Mouse (Mus musculus) heart, postnatal 14 days (tissue): Measurements from ENCODE around the gene Ncf4. TPM values are rescaled to one million over a fixed set of nuclear protein-coding genes. Genes with fewer than 3 reads are reported as not detected.
"Not testable (repeated sequence)": the region's sequence is repeated elsewhere in the genome, so short reads cannot be mapped to it uniquely, and the experiment has no call there.

Experiments
- DNase-seq, 2 experiments: peaks; one replicate each; pipeline ENCODE4 v3.0.0; 2021 to 2022
- intact Hi-C: fragments of 180-260 bp; cut with DNase I; formaldehyde crosslinking; loops from one replicate; pipeline ENCODE4 v1.15.1; 2025
- total RNA-seq, 2 experiments: library from RNA; stranded (reverse); gene quantifications; 2 replicates each; pipeline ENCODE4 v1.2.3; 2021

Ncf4 gene
- total RNA-seq, 2 experiments from 2014 or later, result 2.5 to 2.9 TPM

DNA sequence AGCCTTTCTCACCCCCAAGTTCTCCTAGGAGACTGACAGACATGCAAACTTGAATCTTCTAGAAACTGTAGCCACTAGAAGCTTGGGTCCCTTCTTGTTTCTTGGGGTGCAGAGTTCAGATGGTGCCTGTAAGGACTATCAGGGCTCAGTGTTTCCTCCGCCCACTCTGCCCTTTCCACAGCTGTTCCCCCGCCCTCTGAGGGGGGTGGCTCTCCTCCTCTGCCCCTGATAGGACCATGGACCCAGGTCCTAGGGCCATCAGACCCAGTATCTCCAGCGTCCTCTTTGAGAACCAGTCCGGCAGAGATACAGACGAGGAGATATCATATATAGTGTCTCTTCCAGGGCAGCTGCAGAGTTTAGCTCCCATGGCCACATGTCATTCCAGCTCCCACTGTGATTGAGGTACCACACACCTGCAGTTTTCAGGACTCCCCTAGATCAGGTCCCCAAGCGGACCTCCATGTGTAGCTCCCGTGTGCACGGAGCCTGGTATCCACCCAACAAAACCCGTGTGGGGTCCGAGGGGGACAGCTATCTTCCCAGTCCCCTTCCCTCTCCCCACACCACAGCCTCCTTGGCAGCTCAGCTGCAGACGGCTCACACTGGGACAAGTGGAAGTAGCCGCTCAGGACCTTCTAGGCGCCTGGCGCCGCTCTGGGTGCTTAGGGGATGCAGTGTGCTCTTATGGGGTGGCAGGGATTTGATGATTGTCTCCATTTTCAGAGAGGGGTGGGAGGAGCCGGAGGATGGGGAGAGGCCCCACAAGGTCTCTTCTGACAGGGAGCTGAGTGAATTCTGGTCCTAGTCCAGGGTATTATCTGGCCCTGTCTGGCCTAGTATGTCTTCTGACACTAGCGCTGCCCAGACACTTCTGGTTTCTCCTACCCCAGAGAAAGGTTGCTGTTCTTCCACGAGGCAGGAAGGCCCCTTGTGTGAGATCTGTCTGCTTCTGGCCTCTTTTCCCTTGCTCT is 1.8 kb downstream of the Ncf4 start:
- no peak for DNase-seq
- intact Hi-C loops, result no loop called here

DNA sequence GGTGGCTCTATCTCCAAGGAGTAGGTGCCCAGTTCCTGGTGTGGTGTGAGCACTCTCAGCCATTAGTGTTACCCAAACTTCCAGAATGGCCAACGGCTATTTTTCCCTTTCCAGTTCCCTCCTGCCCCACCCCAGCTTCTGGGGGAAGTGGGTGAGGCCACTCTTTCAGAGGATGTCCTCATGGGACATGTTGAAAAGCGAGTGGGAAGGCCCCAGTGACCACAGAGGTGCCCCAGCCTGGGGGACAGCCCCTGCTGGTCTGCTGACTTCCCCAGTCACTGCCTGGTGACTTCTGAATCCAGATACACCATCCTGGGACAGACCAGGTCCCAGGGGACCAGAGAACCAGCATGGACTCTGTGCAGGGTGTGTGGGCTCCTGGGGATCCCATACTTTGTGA is 3.1 kb downstream of the Ncf4 start:
- DNase-seq, result no peak
- intact Hi-C loops, result no loop called here

DNA sequence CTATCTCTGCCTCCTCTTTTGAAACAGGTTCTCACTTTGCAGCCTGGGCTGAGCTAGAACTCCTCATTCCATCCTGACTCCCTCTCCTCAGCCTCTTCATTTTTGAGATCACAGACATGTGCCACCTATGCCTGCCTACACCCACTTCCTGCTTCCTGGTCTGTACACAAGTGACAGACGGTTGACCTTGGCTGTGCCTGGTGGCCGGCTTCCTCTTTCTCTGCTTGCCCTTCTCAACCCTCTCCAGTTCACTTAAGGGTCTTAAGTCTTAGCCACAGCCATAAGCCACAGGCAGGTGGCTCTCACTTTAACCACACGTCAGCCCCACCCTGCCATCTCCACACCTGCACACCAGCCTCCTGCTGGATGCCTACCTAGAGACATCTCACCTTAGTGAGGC is 3.8 kb downstream of the Ncf4 start:
- intact Hi-C loops, result no loop called here
- no peak for DNase-seq

DNA sequence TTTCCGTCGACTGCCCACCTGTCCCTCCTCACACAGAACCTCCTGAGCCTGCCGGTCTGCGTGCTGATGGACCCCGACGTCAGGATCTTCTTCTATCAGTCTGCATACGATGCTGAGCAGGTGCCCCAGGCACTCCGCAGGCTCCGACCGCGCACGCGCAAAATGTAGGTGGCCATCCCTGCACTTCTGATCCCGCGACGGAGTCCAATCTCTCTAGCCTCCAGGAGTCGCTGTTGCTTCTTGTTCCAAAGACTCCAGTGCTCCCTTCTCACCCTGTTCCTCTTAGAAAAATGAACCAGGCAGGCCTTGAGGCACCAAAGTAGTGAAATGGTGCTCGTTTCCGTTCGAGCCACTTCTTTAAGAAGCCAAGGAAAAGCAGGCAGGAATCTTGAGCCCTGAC is 10.2 kb downstream of the Ncf4 start:
- peak; percentile 47 to 65 for DNase-seq
- intact Hi-C loops, result loop anchor here (1.0 to 10.0 kb wide), 3 partner anchors 115 to 280 kb away; partner anchors contain the start of gene C1qtnf6

DNA sequence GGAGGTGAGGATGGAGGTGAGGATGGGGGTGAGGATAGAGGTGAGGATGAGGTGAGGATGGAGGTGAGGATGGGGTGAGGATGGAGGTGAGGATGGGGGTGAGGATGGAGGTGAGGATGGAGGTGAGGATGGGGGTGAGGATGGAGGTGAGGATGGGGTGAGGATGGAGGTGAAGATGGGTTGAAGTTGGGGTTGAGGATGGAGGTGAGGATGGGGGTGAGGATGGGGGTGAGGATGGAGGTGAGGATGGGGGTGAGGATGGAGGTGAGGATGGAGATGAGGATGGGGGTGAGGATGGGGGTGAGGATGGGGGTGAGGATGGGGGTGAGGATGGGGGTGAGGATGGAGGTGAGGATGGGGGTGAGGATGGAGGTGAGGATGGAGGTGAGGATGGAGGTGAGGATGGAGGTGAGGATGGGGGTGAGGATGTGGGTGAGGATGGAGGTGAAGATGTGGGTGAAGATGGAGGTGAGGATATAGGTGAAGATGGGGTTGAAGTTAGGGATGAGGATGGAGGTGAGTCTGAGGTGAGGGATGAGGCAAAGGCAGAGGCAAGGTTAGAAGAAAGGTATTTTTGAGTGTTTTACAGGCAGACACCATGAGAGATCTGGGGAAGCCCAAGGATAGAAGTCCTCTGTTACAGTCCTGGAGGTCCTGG is 12.1 kb downstream of the Ncf4 start:
- not testable (repeated sequence) for DNase-seq
- intact Hi-C loops, result loop anchor here (1.0 to 10.0 kb wide), 5 partner anchors 64 to 278 kb away; partner anchors contain the start of gene C1qtnf6

DNA sequence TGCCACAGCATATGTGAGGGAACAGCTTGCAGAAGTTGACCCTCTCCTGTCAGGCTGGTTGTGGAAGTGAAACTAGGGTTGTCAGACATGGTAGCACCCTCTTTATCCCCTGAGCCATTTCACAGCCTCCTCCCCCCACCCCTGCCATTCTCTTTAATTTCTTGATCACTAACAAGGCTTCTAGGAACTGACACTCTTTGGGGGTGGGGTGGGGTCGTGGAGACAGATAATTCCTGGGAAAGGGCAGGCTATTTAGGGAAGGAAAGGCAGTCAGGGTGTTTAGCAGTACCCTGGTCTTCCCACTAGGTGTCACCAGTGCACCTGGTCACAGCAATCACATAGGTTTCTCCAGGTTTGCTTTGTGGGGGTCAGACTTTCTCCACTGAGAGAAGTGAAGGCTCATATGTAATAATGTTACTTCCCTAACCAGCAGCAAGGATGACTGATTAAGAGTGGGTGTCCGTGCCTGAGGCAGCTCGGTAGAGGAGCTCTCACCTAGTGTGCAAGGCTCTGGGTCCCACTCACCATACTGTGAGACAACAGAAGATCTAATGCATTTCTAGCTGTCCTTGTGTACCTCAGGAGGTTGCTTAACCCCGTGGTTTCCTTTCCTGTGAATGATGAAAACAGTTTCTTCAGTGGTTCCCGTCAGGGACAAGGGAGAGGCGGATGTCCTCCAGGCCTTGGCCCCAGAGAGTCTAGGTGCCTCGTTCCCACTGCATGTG is 12.9 kb downstream of the Ncf4 start:
- intact Hi-C loops, result loop anchor here (1.0 to 10.0 kb wide), 5 partner anchors 63 to 277 kb away; partner anchors contain the start of gene C1qtnf6
- peak; percentile 72 to 77 for DNase-seq

DNA sequence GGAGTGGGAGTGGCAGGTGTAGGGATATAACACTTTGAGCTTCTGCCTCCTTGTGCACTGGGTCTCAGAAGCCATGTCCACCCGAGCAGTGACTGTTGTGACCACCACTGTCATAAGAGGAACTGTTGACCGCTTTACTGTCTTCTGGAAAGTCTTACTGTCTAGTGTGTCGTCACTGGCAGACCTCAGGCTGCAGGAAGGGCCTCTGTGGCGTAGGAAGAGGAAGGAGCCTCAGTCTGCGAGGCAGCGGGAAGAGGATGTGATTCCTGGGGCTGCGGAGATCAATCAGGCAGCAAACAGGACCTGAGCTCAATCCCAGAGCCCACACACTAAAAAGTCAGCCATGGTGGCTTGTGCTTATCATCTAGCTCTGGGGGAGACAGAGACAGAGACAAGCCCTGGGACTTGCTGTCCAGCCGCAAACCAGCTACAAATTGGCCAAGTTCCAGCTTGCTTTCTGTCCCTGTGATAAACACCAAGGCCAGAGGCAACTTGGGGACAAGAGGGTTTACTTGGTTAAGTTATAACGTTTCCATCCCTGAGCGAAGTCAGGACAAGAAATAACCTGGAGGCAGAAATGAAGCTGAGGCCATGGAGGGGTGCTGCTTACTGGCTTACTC is 13.8 kb downstream of the Ncf4 start:
- DNase-seq, result peak; percentile 31 to 36
- intact Hi-C loops, result loop anchor here (5.0 to 10.0 kb wide), 2 partner anchors 174 to 276 kb away; partner anchors contain the start of gene C1qtnf6

DNA sequence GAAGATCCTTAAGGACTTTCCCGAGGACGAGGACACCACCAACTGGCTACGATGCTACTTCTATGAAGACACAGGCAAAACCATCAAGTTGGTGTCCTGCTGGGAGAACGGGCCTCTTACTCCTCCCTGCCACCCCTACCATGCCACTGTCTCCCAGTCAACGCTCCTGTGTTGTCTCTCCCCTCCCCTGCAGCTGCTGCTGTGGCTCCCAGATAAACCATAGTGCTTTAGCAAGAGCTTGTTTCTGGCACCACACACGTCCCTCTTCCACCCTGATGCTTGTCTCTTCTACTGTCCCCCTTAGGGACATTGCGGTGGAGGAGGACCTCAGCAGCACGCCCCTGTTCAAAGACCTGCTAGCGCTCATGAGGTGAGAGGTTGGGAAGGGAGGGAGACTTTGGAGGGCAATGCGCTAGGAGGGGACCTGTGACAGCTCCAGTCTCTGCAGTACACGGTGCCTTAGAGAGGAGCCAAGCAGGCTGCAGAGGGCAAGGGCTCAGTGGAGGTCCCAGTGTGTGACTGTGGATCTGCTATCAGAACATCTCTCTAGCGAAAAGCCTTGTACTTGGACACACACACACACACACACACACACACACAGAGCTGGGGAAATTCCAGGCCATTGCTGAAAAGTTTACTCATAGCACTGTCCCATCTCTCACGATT is 16.2 kb downstream of the Ncf4 start:
- intact Hi-C loops, result no loop called here
- no peak for DNase-seq

DNA sequence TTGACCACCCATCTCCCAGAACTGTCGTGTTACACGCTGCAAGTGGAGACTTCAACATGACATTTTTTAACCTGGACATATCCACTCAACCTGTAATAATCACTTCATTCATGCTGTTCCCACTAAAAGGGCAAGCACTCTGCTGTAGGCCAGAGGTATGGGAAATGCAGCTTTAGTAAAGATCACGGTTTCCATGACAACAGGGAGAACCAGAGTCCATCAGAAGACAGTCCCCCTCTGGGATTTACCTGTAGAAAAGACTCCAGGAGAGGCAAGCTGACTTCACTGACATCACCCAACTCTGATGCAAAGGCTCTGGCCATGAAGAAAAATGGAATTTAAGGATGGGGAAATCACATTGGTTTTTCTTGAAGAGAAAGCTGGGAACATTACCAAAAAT is 18.7 kb downstream of the Ncf4 start:
- DNase-seq, result no peak
- intact Hi-C loops, result no loop called here

DNA sequence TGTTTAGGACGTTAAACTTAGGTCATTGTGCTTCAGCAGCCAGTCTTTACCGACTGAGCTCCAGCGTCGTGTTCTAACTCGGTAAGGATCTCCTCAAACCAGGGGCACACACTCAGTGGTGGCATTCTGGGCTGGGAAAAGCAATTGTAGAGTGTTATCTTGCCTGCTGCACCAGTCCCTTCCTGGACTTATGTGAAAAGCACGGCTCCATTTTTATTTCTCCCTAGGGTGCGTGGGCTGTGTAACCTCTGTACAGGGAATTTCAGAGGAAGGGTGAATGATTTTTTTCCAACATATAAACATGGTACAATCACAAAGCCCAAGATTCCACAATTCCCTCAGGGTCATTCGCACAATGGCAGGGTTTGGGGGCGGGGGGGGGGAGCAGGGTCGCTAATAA is 22.8 kb downstream of the Ncf4 start:
- no peak for DNase-seq
- intact Hi-C loops, result no loop called here

DNA sequence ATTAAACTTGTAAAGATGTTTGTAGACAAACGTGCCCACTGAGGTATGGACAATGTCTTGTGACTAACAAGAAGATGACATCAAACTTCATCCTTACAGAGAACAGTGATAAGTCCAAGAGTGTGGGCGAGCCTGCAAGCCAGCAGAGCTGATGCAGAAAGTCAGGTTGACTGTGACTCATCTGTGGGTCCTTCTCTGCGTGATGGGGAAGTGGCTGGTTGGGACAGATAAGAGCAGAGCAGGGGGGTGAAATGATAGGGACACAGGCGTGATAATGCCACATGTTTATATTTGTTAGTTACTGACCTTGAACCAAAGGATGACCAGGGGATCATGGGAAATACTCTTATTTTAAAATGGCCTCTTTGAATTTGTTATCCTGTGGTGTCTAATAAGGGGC is 23.3 kb downstream of the Ncf4 start:
- intact Hi-C loops, result no loop called here
- no peak for DNase-seq

DNA sequence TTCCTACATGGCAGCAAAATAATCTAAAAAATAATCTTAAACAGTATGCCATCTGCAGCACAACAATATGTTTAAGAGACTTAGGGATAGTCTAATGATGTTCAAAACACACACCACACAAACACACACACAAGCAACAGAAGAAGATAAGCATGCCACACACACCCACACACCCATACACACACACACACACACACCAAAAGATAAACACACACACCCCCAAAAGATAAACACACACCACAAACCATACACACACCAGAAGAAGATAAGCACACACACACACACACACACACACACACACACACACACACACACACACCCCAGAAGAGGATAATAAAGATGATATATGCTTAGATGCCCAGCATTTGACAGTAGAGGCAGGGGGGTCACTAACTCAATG is 26.6 kb downstream of the Ncf4 start:
- intact Hi-C loops, result no loop called here
- DNase-seq, result no peak

DNA sequence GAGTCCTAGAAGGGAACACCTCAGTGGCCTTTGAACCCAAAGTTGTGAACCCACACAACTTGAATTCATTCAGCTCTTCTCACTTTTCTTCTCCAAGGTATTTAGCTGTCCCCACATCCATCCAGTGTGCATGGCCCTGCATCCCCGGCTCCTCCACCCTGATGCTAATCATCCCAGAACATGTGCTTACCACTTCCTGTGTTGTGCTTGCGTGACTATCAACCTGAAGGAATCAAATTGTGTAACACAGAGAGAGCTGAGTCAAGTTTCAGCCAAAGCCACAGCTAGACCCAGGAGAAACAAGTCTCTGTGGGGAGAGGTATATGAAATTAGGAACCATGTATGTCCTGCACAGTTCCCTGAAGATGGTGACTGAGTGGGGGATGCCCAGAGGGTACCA is 33.7 kb downstream of the Ncf4 start:
- no peak for DNase-seq
- intact Hi-C loops, result no loop called here

DNA sequence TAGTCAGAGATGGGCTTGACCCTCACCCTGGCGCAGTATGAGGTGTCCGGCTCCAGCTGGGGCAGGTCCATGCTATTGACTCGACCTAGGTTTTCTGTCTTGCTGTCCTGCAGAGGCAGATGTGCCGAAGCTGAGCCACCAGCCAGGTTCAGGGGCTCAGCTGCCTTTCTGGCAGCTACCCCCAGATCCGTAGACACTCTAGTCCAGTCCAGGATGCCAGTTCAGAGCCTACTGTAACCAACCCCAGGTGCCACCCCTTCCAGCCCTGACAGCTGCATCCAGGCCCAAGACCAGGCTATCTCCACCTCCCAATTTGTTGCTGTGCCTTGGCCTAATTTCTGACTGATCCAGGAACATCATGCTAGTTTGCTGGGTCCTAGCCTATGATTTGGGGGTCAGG is 43.3 kb downstream of the Ncf4 start:
- DNase-seq, result no peak
- intact Hi-C loops, result no loop called here

DNA sequence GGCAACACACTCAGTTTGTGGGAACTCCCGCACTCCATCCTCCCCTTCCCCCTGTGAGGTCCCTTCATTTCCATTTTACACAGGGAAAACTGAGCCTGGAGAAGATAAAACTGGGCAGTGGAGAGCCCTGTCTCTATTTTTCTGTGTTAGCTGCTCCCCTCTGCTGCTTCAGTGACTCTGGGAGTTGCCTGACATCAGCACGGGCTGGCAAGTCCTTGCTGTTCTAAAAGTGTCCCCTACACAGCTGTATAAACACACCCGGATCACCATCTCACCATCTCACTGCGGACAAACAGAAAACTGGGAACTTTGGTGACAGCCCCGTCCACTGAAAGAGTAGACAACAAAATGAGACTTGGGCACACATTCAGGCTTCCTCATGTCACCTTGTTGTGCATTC is 45.2 kb downstream of the Ncf4 start:
- intact Hi-C loops, DNase-seq: not testable (repeated sequence)

DNA sequence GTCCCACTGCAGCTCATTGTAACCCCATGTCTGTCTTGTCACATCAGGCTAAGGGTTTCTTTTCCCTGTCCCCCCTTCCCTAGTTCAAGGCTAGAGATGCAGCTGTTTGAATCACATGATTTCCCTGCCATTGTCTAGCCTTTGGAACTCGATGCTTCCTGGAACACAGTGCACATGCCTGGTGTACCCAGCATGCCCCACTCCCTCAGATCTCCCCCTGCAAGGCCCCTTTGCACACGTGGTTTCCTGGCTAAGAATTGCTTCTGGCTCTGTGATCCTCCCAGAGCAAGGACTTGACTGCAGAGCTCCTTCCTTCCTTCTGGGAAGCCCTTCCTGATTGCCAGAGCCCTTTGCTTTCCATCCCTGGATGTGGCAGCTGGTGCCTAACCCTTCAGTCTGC is 48.6 kb downstream of the Ncf4 start:
- DNase-seq, intact Hi-C loops: not testable (repeated sequence)

DNA sequence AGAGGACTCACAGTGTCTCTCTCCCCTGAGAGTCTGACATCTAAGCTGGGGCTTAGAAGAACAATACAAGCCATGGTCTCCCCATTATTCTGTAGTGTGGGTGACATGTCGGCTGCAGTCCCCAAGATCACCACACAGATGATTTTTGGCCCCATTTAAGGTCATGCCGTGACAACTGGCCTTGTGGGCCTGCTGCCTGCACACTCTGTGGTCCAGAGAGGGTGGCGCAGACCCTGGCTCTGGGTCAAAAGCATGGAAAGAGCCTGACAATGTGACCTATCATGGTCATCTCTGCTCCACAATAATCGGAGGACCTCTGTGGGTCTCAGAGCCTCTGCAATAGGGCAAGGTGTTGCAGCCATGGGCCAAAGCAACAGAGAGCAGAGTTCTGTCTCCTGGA is 49.1 kb downstream of the Ncf4 start:
- DNase-seq, result no peak
- intact Hi-C loops, result no loop called here

DNA sequence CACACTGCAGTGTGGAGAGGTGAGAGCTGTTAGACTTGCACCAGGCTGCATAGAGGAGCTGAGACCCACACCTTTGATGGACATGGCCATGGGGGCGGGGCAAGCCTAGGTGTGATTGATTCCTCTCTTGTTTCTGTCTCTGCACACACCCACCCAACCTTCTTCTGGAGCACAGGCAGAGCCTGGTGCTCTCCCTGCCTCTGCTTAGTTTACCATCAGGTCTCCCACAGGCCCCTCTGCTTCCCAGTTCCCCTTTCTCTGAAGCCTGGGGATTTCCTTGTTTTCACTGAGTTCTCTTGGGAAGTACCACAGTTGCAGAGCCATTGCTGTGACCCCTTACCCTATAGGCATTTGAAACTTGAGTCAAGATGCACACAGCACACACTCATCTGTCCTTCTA is 54.0 kb downstream of the Ncf4 start:
- DNase-seq, result no peak
- intact Hi-C loops, result no loop called here

DNA sequence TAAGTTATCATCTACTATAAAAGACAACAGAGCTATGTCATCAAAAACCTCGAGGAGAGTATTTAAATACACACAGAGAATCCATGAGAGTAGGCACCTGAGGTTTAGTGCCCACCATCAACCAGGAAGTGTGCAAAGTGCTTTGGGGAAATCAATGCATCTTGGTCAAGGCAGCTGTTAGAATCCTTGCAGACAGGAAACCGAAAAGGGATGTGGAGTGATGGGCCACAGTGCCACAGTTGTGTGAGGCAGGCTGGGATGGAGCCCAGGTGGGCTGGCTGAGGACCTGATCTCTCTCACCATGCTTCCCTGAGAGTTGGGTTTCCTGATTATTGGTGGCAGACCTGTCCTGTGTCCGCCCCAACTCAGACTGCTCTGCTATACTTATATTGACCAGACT is 55.0 kb downstream of the Ncf4 start:
- intact Hi-C loops, result no loop called here
- no peak for DNase-seq

DNA sequence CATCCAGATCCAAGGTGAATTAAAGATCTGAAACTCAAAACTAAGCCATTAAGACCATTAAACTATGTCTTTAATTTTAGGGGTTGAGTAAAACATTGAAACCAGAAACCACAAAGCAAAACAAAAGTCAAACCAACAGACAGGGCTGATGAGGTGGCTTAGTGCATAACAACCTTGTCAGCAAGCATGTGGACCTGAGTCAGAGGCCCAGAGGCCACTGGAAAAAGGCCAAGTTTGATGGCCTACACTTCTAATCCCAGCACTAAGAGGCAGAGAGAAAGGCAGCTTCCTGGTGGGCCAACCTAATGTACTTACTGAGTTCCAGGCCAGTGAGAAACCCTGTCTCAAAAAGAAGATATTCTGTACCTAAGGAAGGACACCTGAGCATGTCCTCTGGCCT is 56.2 kb downstream of the Ncf4 start:
- intact Hi-C loops, result no loop called here
- DNase-seq, result no peak
